Mouse (Mus musculus) MEL (cell line): ENCODE measurements around the gene E130308A19Rik. TPM values are rescaled to one million over a fixed set of nuclear protein-coding genes. Genes with fewer than 3 reads are reported as not detected.
A peak's percentile ranks its signal among the peaks of the same experiment; 100 is the strongest.

Experiments used
- DNase-seq: peaks from one replicate; pipeline ENCODE4 v3.0.0; 2011; ENCODE audit warnings: low read depth, low spot score
- H3K27ac ChIP-seq: 2 replicates; pipeline ENCODE4 v1.5.1; 2012; ENCODE audit warnings: low read depth, mild to moderate bottlenecking, control low read depth, low read length, moderate library complexity; ENCODE audit not compliant: control insufficient read depth
- H3K27me3 ChIP-seq, 2 experiments: fragments of 150-350 bp in 1 of 2; sonication (generic) in 1 of 2; 2 replicates each; pipeline ENCODE4 v1.6.1; 2012; ENCODE audit warnings: low read length in 2 of 2, mild to moderate bottlenecking in 2 of 2, improper control_type of control experiment in 1 of 2, moderate library complexity in 1 of 2; ENCODE audit not compliant: insufficient read depth in 2 of 2, control insufficient read depth in 1 of 2
- H3K36me3 ChIP-seq, 2 experiments: 2 replicates each; pipeline ENCODE4 v1.6.1; 2012 to 2014; ENCODE audit warnings: low read length in 2 of 2, improper control_type of control experiment in 1 of 2, inconsistent platforms in 1 of 2, mild to moderate bottlenecking in 1 of 2; ENCODE audit not compliant: insufficient read depth in 2 of 2, control insufficient read depth in 1 of 2
- H3K4me1 ChIP-seq, 2 experiments: fragments of 150-350 bp in 1 of 2; sonication (generic) in 1 of 2; 2 replicates each; pipeline ENCODE4 v1.6.1; 2012; ENCODE audit warnings: low read length in 2 of 2, improper control_type of control experiment in 1 of 2, mild to moderate bottlenecking in 1 of 2; ENCODE audit not compliant: insufficient read depth in 2 of 2, control insufficient read depth in 1 of 2
- H3K4me3 ChIP-seq, 2 experiments: fragments of 150-350 bp in 1 of 2; sonication (generic) in 1 of 2; 2 replicates each; pipeline ENCODE4 v1.5.1; 2012; ENCODE audit warnings: low read depth in 2 of 2, low read length in 2 of 2, mild to moderate bottlenecking in 2 of 2, moderate library complexity in 2 of 2, control low read depth in 1 of 2, improper control_type of control experiment in 1 of 2; ENCODE audit not compliant: control insufficient read depth in 1 of 2, insufficient read depth in 1 of 2
- H3K79me2 ChIP-seq: 2 replicates; pipeline ENCODE4 v1.6.1; 2012; ENCODE audit warnings: mild to moderate bottlenecking, low read length, moderate library complexity; ENCODE audit not compliant: control insufficient read depth, poor library complexity, insufficient read depth
- H3K9ac ChIP-seq: 2 replicates; pipeline ENCODE4 v1.6.1; 2012; ENCODE audit warnings: low read depth, mild to moderate bottlenecking, control low read depth, low read length, moderate library complexity; ENCODE audit not compliant: control insufficient read depth, poor library complexity, severe bottlenecking
- H3K9me3 ChIP-seq: fragments of 150-350 bp; sonication (generic); replicated peaks from 2 replicates; pipeline ENCODE4 v1.6.1; 2012; ENCODE audit warnings: mild to moderate bottlenecking, low read length, improper control_type of control experiment, moderate library complexity; ENCODE audit not compliant: insufficient read depth
- BHLHE40 ChIP-seq: IDR thresholded peaks from 2 replicates; pipeline ENCODE4 v1.6.1; 2012; ENCODE audit warnings: low read depth, mild to moderate bottlenecking, inconsistent platforms, low read length, improper control_type of control experiment, borderline replicate concordance
- CTCF ChIP-seq, 3 experiments: IDR thresholded peaks in 2 of 3; conservative IDR thresholded peaks in 1 of 3; 2 replicates each; pipeline ENCODE4 v1.5.1; 2011 to 2012; ENCODE audit warnings: low read length in 3 of 3, low read depth in 2 of 3, mild to moderate bottlenecking in 2 of 3, improper control_type of control experiment in 1 of 3, inconsistent platforms in 1 of 3, mixed read lengths in 1 of 3, moderate library complexity in 1 of 3; ENCODE audit not compliant: control insufficient read depth in 1 of 3, insufficient read depth in 1 of 3, poor library complexity in 1 of 3, severe bottlenecking in 1 of 3
- EP300 ChIP-seq, 2 experiments: IDR thresholded peaks; 2 replicates each; pipeline ENCODE4 v1.6.1; 2011; ENCODE audit warnings: improper control_type of control experiment in 2 of 2, low read length in 2 of 2, low read depth in 1 of 2, mild to moderate bottlenecking in 1 of 2
- ETS1 ChIP-seq: IDR thresholded peaks from 2 replicates; pipeline ENCODE4 v1.6.1; 2012; ENCODE audit warnings: low read depth, mild to moderate bottlenecking, inconsistent platforms, low read length, improper control_type of control experiment, moderate library complexity
- GABPA ChIP-seq: IDR thresholded peaks from 2 replicates; pipeline ENCODE4 v1.6.1; 2012; ENCODE audit warnings: low read depth, mild to moderate bottlenecking, inconsistent platforms, low read length, improper control_type of control experiment, moderate library complexity
- GATA1 ChIP-seq: IDR thresholded peaks from 2 replicates; pipeline ENCODE4 v1.6.1; 2011; ENCODE audit warnings: low read depth, low read length, improper control_type of control experiment
- HCFC1 ChIP-seq: IDR thresholded peaks from 2 replicates; pipeline ENCODE4 v1.6.1; 2012; ENCODE audit warnings: low read depth, mild to moderate bottlenecking, inconsistent platforms, low read length, improper control_type of control experiment, moderate library complexity
- JUND ChIP-seq: IDR thresholded peaks from 2 replicates; pipeline ENCODE4 v1.6.1; 2011; ENCODE audit warnings: low read depth, mild to moderate bottlenecking, improper control_type of control experiment, low read length
- KAT2A ChIP-seq: conservative IDR thresholded peaks from 2 replicates; pipeline ENCODE4 v1.6.1; 2012; ENCODE audit warnings: low read depth, low read length, improper control_type of control experiment, inconsistent platforms
- MAZ ChIP-seq: IDR thresholded peaks from 2 replicates; pipeline ENCODE4 v1.6.1; 2012; ENCODE audit warnings: low read depth, mild to moderate bottlenecking, inconsistent platforms, low read length, improper control_type of control experiment
- MEF2A ChIP-seq: IDR thresholded peaks from 2 replicates; pipeline ENCODE4 v1.6.1; 2014; ENCODE audit warnings: low read depth, mild to moderate bottlenecking, inconsistent platforms, low read length, improper control_type of control experiment; ENCODE audit not compliant: poor library complexity, insufficient replicate concordance, severe bottlenecking; ENCODE audit errors: extremely low read depth
- MYC ChIP-seq: IDR thresholded peaks from 2 replicates; pipeline ENCODE4 v1.6.1; 2011; ENCODE audit warnings: low read depth, mild to moderate bottlenecking, low read length, improper control_type of control experiment, moderate library complexity
- POLR2AphosphoS5 ChIP-seq: IDR thresholded peaks from 2 replicates; pipeline ENCODE4 v1.6.1; 2012; ENCODE audit warnings: low read depth, borderline replicate concordance, mild to moderate bottlenecking, inconsistent platforms, low read length, moderate library complexity, mixed read lengths
- RAD21 ChIP-seq: IDR thresholded peaks from 2 replicates; pipeline ENCODE4 v1.6.1; 2011; ENCODE audit warnings: mild to moderate bottlenecking, low read depth, low read length, improper control_type of control experiment
- SIN3A ChIP-seq: IDR thresholded peaks from 2 replicates; pipeline ENCODE4 v1.6.1; 2012; ENCODE audit warnings: low read length, improper control_type of control experiment, inconsistent platforms
- TBP ChIP-seq: IDR thresholded peaks from 2 replicates; pipeline ENCODE4 v1.8.0; 2011; ENCODE audit warnings: low read depth, low read length, improper control_type of control experiment
- ZC3H11A ChIP-seq: IDR thresholded peaks from 2 replicates; pipeline ENCODE4 v1.6.1; 2012; ENCODE audit warnings: low read depth, mild to moderate bottlenecking, inconsistent platforms, low read length, improper control_type of control experiment
- ZKSCAN1 ChIP-seq: IDR thresholded peaks from 2 replicates; pipeline ENCODE4 v1.6.1; 2012; ENCODE audit warnings: low read depth, mild to moderate bottlenecking, inconsistent platforms, low read length, improper control_type of control experiment, moderate library complexity
- ZMIZ1 ChIP-seq: IDR thresholded peaks from 2 replicates; pipeline ENCODE4 v1.6.1; 2012; ENCODE audit warnings: low read depth, mild to moderate bottlenecking, inconsistent platforms, low read length, improper control_type of control experiment, moderate library complexity
- ZNF384 ChIP-seq: IDR thresholded peaks from 2 replicates; pipeline ENCODE4 v1.6.1; 2012; ENCODE audit warnings: low read depth, mild to moderate bottlenecking, inconsistent platforms, low read length, improper control_type of control experiment
- polyA plus RNA-seq, 2 experiments: library from polyadenylated mRNA; stranded (reverse) in 1 of 2; unstranded in 1 of 2; fragments of >175 nt in 1 of 2; fragments of >200 nt in 1 of 2; gene quantifications; 2 replicates each; pipeline versions ENCODE4 v1.2.1 to v1.2.4; 2012; ENCODE audit warnings: low replicate concordance in 2 of 2, low read depth in 1 of 2; ENCODE audit not compliant: insufficient read length in 2 of 2, insufficient read depth in 1 of 2, missing spikeins in 1 of 2
- total RNA-seq: library from RNA; depleted of rRNA; stranded (reverse); fragments of 300-350 nt; gene quantifications from 2 replicates; pipeline ENCODE4 v1.2.3, GENCODE M21; 2012

E130308A19Rik gene
- total and polyA plus RNA-seq, 3 experiments, result 4.0 to 12.5 TPM; not detected in 1

GRCm38 (mm10) chr4:59581314-59582185 is 44.5 kb upstream of the E130308A19Rik start, which contains the start of gene Hsdl2 (continued):
- TF ChIP-seq MYC, result 0 out of 2 replicates have a peak, but pooled peaks have one; percentile 17

- Histone ChIP-seq H3K4me1 (no peaks in the 10 kb centered on the region; a peak in 1 of 4 replicates), H3K9me3 (no peaks in the 10 kb centered on the region), H3K4me3 (peak overlapping the region; percentile 92 to 93), H3K36me3 (peaks cover 0 to 3% of the 10 kb centered on the region in 2 experiments; a peak in 2 of 4 replicates), H3K9ac (peak overlapping the region; percentile 76), H3K27me3 (no peaks in the 10 kb centered on the region), H3K27ac (no peak overlapping the region), H3K79me2 (no peaks in the 10 kb centered on the region; the same call in 1 of the 2 replicates)
- TF ChIP-seq ZMIZ1 (no peak), TBP (no peak), EP300 (IDR thresholded peaks at IDR 0.05; ENCODE audit: low read depth in 1 of 2, low read length in 2 of 2) (no peak), ZC3H11A (no peak), GATA1 (no peak), MYC (no peak), MAZ (0 out of 2 replicates have a peak, but pooled peaks have one; percentile 2), BHLHE40 (no peak)
- peak; percentile 30 for DNase-seq
These were observed 43.8 kb upstream of the E130308A19Rik start for GRCm38 (mm10) chr4:59582186-59582585.

- Histone ChIP-seq H3K79me2 (no peaks in the 10 kb centered on the region; the same call in 1 of the 2 replicates), H3K9me3 (no peaks in the 10 kb centered on the region), H3K4me1 (no peaks in the 10 kb centered on the region; a peak in 1 of 4 replicates), H3K27ac (no peak overlapping the region)
- no peak for TF ChIP-seq SIN3A
- TF ChIP-seq MAZ, result no peak
- no peak for TF ChIP-seq POLR2AphosphoS5
- TF ChIP-seq RAD21, result no peak
- no peak for TF ChIP-seq GABPA
- TF ChIP-seq CTCF (IDR thresholded peaks at IDR 0.05 in 2 of 3, conservative IDR thresholded peaks at IDR 0.05 in 1 of 3; ENCODE audit: control insufficient read depth in 1 of 3, insufficient read depth in 1 of 3, low read depth in 2 of 3, low read length in 3 of 3, poor library complexity in 1 of 3, severe bottlenecking in 1 of 3), result no peak
- no peak for TF ChIP-seq JUND
- no peak for TF ChIP-seq KAT2A
- no peak for TF ChIP-seq ZKSCAN1
- no peak for TF ChIP-seq ZNF384
- TF ChIP-seq ETS1, result no peak
- TF ChIP-seq MEF2A, result no peak
- TF ChIP-seq HCFC1, result no peak
- TF ChIP-seq, all 39 proteins: peak for 0
- no peak overlapping the region for H3K9ac ChIP-seq
- H3K36me3 ChIP-seq, result peaks cover 0 to 2% of the 10 kb centered on the region in 2 experiments; a peak in 2 of 4 replicates
- no peak overlapping the region for H3K4me3 ChIP-seq
- H3K27me3 ChIP-seq, result no peaks in the 10 kb centered on the region
- DNase-seq, result no peak
These were observed 40.9 kb upstream of the E130308A19Rik start for GRCm38 (mm10) chr4:59585097-59585496.
